Mouse (Mus musculus) left cerebral cortex, postnatal 14 days (tissue): ENCODE measurements at regions not wholly inside any gene's neighbourhood (a gene's known extent, or its start where the extent isn't known, plus 50 kb on each side); places are given as distances from the start of the nearest gene placed in this dataset.

Experiments
- DNase-seq, 2 experiments: peaks; one replicate each; pipeline ENCODE4 v3.0.0; 2021 to 2022; ENCODE audit warnings: low spot score in 2 of 2, mixed read lengths in 1 of 2
- intact Hi-C: fragments of 180-260 bp; cut with DNase I; formaldehyde crosslinking; loops from one replicate; pipeline ENCODE4 v1.15.1; 2025

DNA sequence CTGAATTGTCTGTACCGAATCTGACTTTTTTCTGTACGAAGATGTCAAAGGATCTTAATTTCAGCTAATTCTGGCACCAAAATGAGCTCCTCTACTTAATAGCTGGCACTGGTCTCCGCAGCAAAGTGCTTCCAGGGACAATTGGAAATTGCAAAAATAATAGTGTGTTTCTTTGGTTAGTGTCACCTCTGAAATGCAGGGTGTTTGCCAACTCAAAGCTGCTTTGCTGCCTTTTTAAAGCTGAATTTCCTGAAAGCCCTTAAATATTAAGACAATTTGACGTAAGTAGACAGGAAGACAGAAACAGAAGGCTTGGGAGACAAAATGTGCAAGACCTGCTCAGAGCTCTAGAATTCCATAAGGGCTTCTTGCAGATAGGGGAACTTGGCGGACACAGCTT is 288.5 kb upstream of the Npvf start:
- intact Hi-C loops: no loop called here
- no peak for DNase-seq

DNA sequence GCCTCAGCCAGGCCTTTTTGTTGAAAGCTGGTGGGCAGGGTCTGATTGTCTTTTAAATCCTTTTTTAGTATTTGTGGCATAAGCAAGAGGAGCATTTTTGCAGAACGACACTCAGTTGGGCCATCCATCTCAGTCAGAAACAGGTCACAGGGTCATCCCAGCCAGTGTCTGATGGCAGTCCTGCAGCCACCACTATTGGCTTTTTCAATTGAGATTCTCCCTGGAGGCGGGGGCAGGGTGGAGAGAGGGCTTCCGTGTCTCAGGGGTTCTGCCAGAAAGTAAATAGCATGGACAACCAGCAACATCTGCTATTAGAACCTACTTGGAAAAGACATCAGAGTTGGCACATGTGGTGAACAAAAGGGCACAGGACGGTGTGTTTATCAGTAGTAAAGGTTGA is 293.8 kb upstream of the Npvf start:
- DNase-seq: no peak
- intact Hi-C loops: no loop called here

GRCm38 (mm10) chr6:50949361-50949760 is 295.1 kb upstream of the Npvf start:
- intact Hi-C loops: no loop called here
- no peak for DNase-seq

DNA sequence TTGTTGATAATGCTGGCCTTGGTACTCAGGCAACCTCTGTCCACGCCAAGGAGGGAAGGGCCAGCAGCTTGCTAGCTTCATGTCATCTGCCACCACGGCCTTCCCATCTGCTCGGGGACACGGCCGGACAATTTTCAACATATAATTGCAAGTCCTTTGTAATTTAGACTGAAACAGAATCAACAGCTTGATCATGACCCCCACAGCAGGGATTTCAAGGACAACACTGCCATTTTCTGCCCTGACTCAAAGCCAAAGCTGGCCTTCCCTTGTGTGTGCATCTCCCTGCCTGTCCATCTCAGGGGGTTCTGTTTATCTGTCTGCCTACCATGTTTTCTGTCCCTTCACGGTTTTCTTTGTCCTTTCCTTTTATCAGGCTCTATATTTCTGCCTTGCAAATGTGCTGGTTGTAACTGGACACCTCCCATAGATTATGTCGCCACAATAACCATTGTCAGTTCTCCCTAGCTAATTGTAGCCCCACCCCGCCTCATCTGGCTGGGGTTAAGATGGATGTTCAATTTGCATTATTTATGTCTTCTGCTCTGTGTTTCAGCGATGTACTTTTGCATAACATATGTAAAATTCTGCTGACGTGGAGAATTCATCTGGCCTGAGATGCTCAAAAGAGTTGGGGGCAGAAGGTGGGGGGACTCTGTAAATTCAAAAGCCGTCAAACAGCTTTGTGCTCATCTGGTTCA is 295.8 kb upstream of the Npvf start:
- DNase-seq: no peak
- intact Hi-C loops: no loop called here

GRCm38 (mm10) chr6:50957328-50957900 is 303.2 kb upstream of the Npvf start:
- no peak for DNase-seq
- intact Hi-C loops: no loop called here

DNA sequence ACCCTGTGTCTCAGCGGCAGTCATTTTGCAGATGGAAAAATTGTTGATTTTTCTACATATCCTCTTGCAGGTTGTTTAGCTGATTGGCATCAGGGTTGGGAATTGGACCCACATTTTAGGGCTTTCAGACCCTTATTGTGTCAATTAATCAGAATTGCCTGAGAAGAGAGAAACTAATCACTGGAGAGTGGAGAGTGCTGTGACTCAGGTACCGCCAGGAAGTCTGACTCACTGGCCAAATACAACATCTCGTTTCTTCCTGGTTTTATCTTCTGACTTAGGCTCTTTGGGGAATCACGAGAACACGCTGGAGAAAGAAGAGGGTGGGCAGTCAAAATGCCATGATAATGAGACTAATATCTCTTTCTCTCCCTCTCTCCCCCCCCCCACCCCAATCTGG is 306.1 kb upstream of the Npvf start:
- intact Hi-C loops: no loop called here

GRCm38 (mm10) chr6:50961592-50961991 is 307.4 kb upstream of the Npvf start:
- no peak for DNase-seq
- intact Hi-C loops: no loop called here

More for the DNA sequence above, 306.1 kb upstream of the Npvf start:
- DNase-seq: no peak

- DNase-seq: no peak
- intact Hi-C loops: no loop called here
Observed at GRCm38 (mm10) chr6:50968546-50968945, 314.3 kb upstream of the Npvf start.

DNA sequence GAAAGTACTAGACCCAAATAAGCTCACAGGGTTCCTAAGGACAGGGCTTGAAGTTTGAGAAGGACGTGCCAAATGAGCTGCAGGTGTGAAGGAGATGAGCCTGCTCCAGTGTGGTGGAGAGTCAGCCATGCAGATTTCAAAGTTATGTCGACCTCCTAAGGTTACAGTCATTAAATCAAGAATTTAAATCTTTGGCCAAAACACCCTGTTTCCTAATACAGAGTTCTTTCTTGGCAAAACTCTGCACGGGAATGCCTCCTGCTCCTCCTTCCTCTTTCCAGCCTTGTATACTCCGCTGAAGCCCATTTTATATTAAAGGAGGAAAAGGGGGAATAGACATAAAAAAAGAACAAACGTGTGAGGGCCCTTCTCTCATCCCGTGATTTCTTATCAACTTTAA is 315.1 kb upstream of the Npvf start:
- no peak for DNase-seq
- intact Hi-C loops: no loop called here

- DNase-seq: no peak
- intact Hi-C loops: no loop called here
Observed at GRCm38 (mm10) chr6:50969997-50970396, 315.8 kb upstream of the Npvf start.

DNA sequence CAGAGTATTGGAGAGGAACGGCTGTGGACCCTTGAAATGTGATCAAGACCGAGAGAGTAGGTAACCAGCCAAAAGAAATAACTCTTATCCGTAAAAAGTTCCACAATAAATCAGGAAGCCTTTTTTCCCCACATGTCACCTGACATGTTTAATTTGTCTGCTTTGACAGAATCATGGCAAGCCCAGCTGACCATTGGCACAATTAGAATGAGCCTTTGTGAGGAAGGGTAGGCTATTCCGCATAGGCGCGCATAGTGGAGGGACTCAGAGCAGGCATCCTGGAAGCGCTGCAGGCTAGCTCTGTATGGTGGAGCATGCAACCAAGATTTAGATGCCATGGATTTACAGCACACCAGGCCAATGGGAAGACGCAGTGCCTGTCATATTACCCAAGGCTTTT is 316.5 kb upstream of the Npvf start:
- intact Hi-C loops: no loop called here
- DNase-seq: no peak

GRCm38 (mm10) chr6:50972268-50972667 is 318.0 kb upstream of the Npvf start:
- intact Hi-C loops: no loop called here
- DNase-seq: no peak

DNA sequence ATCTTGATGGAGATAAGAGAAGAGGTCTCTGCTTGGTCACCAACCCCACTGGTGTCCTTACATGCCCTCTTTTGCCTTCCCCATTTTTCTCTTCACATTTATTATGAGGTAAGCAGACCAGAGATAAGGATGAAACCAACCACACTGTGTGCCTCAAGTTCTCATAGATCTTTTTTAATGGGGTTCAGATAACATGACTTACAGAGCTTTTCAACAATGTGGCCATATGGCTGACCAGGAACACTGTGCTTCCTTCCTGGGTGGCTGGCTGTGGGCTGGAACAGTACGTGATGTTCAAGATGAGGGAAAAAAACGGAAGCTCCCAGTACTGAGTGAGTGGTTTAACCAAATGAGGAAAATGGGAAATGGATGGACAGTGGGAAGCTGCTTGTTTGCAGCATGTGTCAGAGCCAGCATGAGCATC is 319.0 kb upstream of the Npvf start:
- DNase-seq: no peak
- intact Hi-C loops: no loop called here

- intact Hi-C loops: no loop called here
- DNase-seq: no peak
Observed at GRCm38 (mm10) chr6:50973815-50974214, 319.6 kb upstream of the Npvf start.

DNA sequence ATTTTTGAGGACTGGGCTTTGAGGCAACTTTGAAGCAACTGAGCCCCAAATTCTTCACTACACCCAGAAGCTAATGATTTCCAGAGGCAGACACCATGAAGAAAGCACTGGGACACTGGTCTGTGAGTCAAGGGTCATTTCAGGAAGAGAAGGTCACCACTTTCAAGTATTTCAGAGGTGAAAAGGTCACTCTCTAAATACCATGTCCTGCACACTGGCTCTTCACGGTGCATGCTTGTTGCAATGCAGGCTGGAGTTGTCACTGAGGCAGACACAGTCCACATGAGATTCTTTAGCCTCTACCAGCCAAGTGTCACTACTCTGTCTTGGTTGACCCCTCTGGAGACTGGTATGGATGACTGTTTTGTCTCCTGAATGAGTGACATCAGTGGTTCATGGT is 320.7 kb upstream of the Npvf start:
- no peak for DNase-seq

DNA sequence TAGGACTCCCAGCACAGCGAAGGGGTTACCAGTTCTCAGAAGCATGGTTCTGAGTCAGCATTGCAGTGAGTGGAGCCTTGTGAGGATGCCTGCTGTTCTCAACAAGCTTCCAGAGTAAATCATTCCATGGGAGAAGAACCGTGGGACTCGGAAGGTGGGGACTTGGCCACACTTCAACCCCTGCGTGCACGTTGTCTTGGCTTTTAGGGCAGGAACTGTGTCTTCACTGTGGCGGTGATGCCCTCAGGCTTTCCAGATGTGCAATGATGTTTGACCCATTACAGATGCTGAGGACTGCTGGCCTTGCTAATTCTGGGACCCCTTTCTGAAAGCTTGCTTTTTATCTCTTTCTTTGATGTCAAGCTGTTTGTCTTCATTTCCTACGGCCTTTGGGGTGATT is 322.7 kb upstream of the Npvf start:
- intact Hi-C loops: no loop called here

More for the DNA sequence above, 320.7 kb upstream of the Npvf start:
- intact Hi-C loops: no loop called here

GRCm38 (mm10) chr6:50977381-50977780 is 323.1 kb upstream of the Npvf start:
- no peak for DNase-seq
- intact Hi-C loops: no loop called here

More for the DNA sequence above, 322.7 kb upstream of the Npvf start:
- DNase-seq: peak in 1 of 2 experiments; percentile 15

DNA sequence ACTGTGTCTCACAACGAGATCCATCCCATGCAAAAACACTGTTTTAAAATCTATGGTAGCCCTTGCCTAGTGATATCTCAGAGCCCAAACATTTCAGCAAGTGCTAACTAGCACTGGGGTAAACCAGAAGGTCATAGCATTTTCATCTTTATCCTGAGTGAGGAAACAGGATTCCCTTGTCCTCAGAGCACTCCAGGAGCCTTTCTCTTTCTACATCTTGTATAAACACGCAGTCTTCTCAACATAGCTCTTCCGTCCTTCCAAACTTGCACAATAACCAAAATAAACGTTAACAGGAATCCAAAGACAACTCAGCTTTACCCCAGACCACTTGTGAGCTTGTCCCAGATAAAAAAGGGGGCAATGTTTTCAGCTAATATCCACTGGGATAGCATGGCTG is 323.8 kb upstream of the Npvf start:
- intact Hi-C loops: no loop called here
- DNase-seq: no peak

DNA sequence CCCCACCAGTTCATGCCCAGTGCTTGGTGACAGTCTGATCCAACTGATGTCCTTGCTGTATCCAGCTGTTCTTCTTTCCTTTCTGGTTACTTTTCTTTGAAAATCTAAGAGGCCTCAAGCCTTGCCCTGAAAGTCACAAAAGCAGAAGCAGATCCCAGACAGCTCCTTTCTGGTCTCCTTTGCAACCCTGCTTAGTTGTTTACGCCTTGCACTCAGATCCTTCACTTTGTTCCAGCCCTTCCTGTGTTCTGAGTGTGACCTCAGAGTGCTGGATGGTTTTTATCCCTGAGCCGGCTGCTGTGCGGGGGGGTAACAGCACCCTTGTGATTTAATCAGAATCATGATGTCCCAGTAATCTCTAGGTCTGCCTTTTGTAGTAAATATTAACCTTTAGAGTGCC is 324.3 kb upstream of the Npvf start:
- no peak for DNase-seq
- intact Hi-C loops: no loop called here

- DNase-seq: peak; percentile 45 to 56
- intact Hi-C loops: no loop called here
Observed at GRCm38 (mm10) chr6:50979764-50980163, 325.5 kb upstream of the Npvf start.

- no peak for DNase-seq
Observed at GRCm38 (mm10) chr6:50980311-50980710, 326.1 kb upstream of the Npvf start.

More at GRCm38 (mm10) chr6:50980311-50980710, 326.1 kb upstream of the Npvf start:
- intact Hi-C loops: no loop called here
